20 mouse cellular contexts compared by ENCODE assay signal in the genomic region with DNA sequence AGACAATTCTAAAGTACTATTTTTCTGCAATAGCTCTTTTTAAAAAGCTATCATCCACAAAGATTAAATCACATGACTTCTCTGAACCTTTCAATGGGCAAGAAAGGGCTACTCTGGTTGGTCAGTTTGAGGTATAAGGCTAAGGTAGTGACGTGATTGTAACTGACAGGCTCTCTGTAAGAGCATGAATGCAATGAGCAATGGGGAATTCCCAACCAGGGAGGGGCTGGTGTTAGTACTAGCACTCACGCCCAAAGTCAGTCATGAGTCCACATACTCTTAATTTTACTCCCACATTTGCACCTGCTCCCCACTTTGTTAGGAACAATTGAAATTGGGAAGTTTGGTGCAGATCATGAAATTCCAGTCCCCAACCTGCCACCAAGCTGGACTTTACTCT.
DNase-seq lines count a peak whose midpoint lies in the region; TF ChIP-seq lines count a peak whose summit lies in the region.
"Had no signal": no experiment of that assay in that cellular context is flagged by ENCODE, and none has a peak within 500 bp of the region (broad histone marks: within the 10 kb centered on the region; RNA-seq: fewer than 3 reads in every experiment).

No protein-coding gene starts in this region.

- H3K79me2 ChIP-seq in CH12.LX (replicated peaks; ENCODE audit: control insufficient read depth, extremely low read depth, insufficient read depth, poor library complexity, severe bottlenecking), result no peaks in the 10 kb centered on the region

- dilution Hi-C loops in CH12.LX (cut with MboI; ENCODE audit: extremely low pct_ligation_motif_present, extremely low pct_unique_long_range_greater_than_20kb, low sequenced_read_pairs), result no loop called here

- in situ Hi-C loops in CH12.LX (cut with MboI; ENCODE audit: low pct_ligation_motif_present, low pct_unique_long_range_greater_than_20kb, low sequenced_read_pairs), result no loop called here

- no peak overlapping the region for H3K4me3 ChIP-seq in CH12.LX (replicated peaks in 1 of 3; ENCODE audit: low read depth in 2 of 3, low read length in 2 of 3, poor library complexity in 1 of 3)
- H3K4me3 ChIP-seq: embryonic facial prominence, embryonic 15.5 days; erythroblast, embryonic 14.5 days; forebrain, embryonic 10.5 days; forebrain, embryonic 15.5 days; heart, embryonic 13.5 days; hindbrain, embryonic 12.5 days; intestine, embryonic 15.5 days had no signal

- no peak for TF ChIP-seq CTCF in CH12.LX (conservative IDR thresholded peaks at IDR 0.05 in 1 of 2, IDR thresholded peaks at IDR 0.05 in 1 of 2; ENCODE audit: low read depth in 2 of 2, low read length in 2 of 2)

- no peaks in the 10 kb centered on the region for H3K27me3 ChIP-seq in CH12.LX (replicated peaks)
- H3K27me3 ChIP-seq: embryonic facial prominence, embryonic 15.5 days; forebrain, embryonic 15.5 days; heart, embryonic 13.5 days; hindbrain, embryonic 12.5 days; intestine, embryonic 15.5 days had no signal

- no peak for TF ChIP-seq POLR2A in CH12.LX (IDR thresholded peaks at IDR 0.05; ENCODE audit: low read depth, low read length)

- TF ChIP-seq RAD21 in CH12.LX (IDR thresholded peaks at IDR 0.05; ENCODE audit: low read depth, low read length), result no peak

- peaks cover 0 to 3% of the 10 kb centered on the region in 2 experiments for H3K36me3 ChIP-seq in CH12.LX (replicated peaks in 1 of 2; ENCODE audit: control insufficient read depth in 1 of 2, insufficient read depth in 1 of 2, low read length in 1 of 2)
- H3K36me3 ChIP-seq: embryonic facial prominence, embryonic 15.5 days; forebrain, embryonic 10.5 days; forebrain, embryonic 15.5 days; heart, embryonic 13.5 days; hindbrain, embryonic 12.5 days; intestine, embryonic 15.5 days had no signal

- no peaks in the 10 kb centered on the region for H3K9me3 ChIP-seq in CH12.LX (replicated peaks; ENCODE audit: low read length)
- H3K9me3 ChIP-seq: embryonic facial prominence, embryonic 15.5 days; forebrain, embryonic 10.5 days; forebrain, embryonic 15.5 days; heart, embryonic 13.5 days; hindbrain, embryonic 12.5 days; intestine, embryonic 15.5 days had no signal

- TF ChIP-seq EP300 in CH12.LX (IDR thresholded peaks at IDR 0.05; ENCODE audit: low read length), result peak; percentile 70; the same call in 1 of the 2 replicates

- H3K4me2 ChIP-seq in CH12.LX (ENCODE audit: insufficient read depth, low read depth, poor library complexity, severe bottlenecking), result peak overlapping the region; percentile 59; the same call in 1 of the 2 replicates
- H3K4me2 ChIP-seq: embryonic facial prominence, embryonic 15.5 days; forebrain, embryonic 15.5 days; heart, embryonic 13.5 days; hindbrain, embryonic 12.5 days; intestine, embryonic 15.5 days had no signal

- DNase-seq in 3T3-L1 (ENCODE audit: low read depth, low spot score) (peak; percentile 52), CH12.LX (ENCODE audit: extremely low read depth) (peak; percentile 74)
- DNase-seq in induced T-regulatory cell, adult 2 months (ENCODE audit: low read depth), result peak; percentile 81
- peak; percentile 20 for DNase-seq in retina, postnatal 1 day
- no peak for DNase-seq in embryo, embryonic 9.5 days (ENCODE audit: extremely low spot score)
- no peak for DNase-seq in right cerebral cortex, adult 2 months (ENCODE audit: low spot score in 2 of 2)
- DNase-seq in kidney, postnatal 10 days, result no peak
- DNase-seq: adrenal gland, postnatal 10 days; cerebellum, adult 11-12 months; cerebellum, postnatal 10 days; gastrocnemius, postnatal 36 days; heart, adult 11 months; heart, postnatal 36 days had no signal

- no peak overlapping the region for H3K9ac ChIP-seq in CH12.LX (ENCODE audit: insufficient read depth, low read depth)
- H3K9ac ChIP-seq: embryonic facial prominence, embryonic 15.5 days; forebrain, embryonic 15.5 days; heart, embryonic 13.5 days; hindbrain, embryonic 12.5 days; intestine, embryonic 15.5 days had no signal

- peaks cover 35 to 74% of the 10 kb centered on the region in 2 experiments for H3K4me1 ChIP-seq in CH12.LX (ENCODE audit: control insufficient read depth in 1 of 2, insufficient read depth in 2 of 2)
- H3K4me1 ChIP-seq: forebrain, embryonic 15.5 days; hindbrain, embryonic 12.5 days; intestine, embryonic 15.5 days had no signal

- 0 out of 2 replicates have a peak overlapping the region, but pooled peaks have one; percentile 16 for H3K27ac ChIP-seq in CH12.LX (ENCODE audit: insufficient read depth, low read depth)
- H3K27ac ChIP-seq: embryonic facial prominence, embryonic 15.5 days; forebrain, embryonic 10.5 days; forebrain, embryonic 15.5 days; heart, embryonic 13.5 days; hindbrain, embryonic 12.5 days; intestine, embryonic 15.5 days had no signal

TF ChIP-seq in CH12.LX, 34 proteins besides CTCF, POLR2A, EP300 and RAD21:
- TF ChIP-seq MAZ (IDR thresholded peaks at IDR 0.05; ENCODE audit: low read depth, low read length) (peak; percentile 97), MAFK (IDR thresholded peaks at IDR 0.05; ENCODE audit: insufficient replicate concordance, low read length) (no peak), TBP (conservative IDR thresholded peaks at IDR 0.05; ENCODE audit: low read depth, low read length) (0 out of 2 replicates have a peak, but pooled peaks have one; percentile 65), SIN3A (IDR thresholded peaks at IDR 0.05; ENCODE audit: low read length) (0 out of 2 replicates have a peak, but pooled peaks have one; percentile 37), ELF1 (IDR thresholded peaks at IDR 0.05; ENCODE audit: low read depth, low read length) (no peak), NELFE (IDR thresholded peaks at IDR 0.05; ENCODE audit: low read depth, low read length) (no peak), MEF2A (IDR thresholded peaks at IDR 0.05; ENCODE audit: borderline replicate concordance, low read depth, low read length) (no peak), UBTF (IDR thresholded peaks at IDR 0.05; ENCODE audit: low read depth, low read length) (no peak), IRF4 (IDR thresholded peaks at IDR 0.05; ENCODE audit: low read depth, low read length) (peak; percentile 77), POLR2AphosphoS2 (IDR thresholded peaks at IDR 0.05; ENCODE audit: low read depth, low read length) (no peak), USF2 (conservative IDR thresholded peaks at IDR 0.05; ENCODE audit: low read depth, low read length) (no peak), HCFC1 (IDR thresholded peaks at IDR 0.05; ENCODE audit: low read depth, low read length) (no peak), TCF12 (IDR thresholded peaks at IDR 0.05; ENCODE audit: low read depth, low read length) (peak; percentile 52; the same call in 1 of the 2 replicates), BHLHE40 (IDR thresholded peaks at IDR 0.05; ENCODE audit: low read depth, low read length) (peak; percentile 55), E2F4 (IDR thresholded peaks at IDR 0.05; ENCODE audit: insufficient replicate concordance, low read depth, low read length) (no peak), ZNF384 (IDR thresholded peaks at IDR 0.05; ENCODE audit: low read depth, low read length) (no peak), ZMIZ1 (IDR thresholded peaks at IDR 0.05; ENCODE audit: low read depth, low read length) (no peak), ZC3H11A (IDR thresholded peaks at IDR 0.05; ENCODE audit: low read depth, low read length) (no peak), CHD1 (IDR thresholded peaks at IDR 0.05; ENCODE audit: low read depth, low read length) (no peak), NRF1 (IDR thresholded peaks at IDR 0.05; ENCODE audit: low read depth, low read length) (no peak), MAX (IDR thresholded peaks at IDR 0.05; ENCODE audit: low read length) (no peak), KAT2A (IDR thresholded peaks at IDR 0.05; ENCODE audit: insufficient replicate concordance, low read length) (no peak), ZKSCAN1 (IDR thresholded peaks at IDR 0.05; ENCODE audit: borderline replicate concordance, low read depth, low read length) (no peak), PAX5 (IDR thresholded peaks at IDR 0.05; ENCODE audit: low read length) (no peak), MXI1 (IDR thresholded peaks at IDR 0.05; ENCODE audit: low read depth, low read length) (no peak), CHD2 (IDR thresholded peaks at IDR 0.05; ENCODE audit: low read length) (no peak), JUND (conservative IDR thresholded peaks at IDR 0.05; ENCODE audit: low read depth, low read length) (peak; percentile 60; the same call in 1 of the 2 replicates), ETS1 (conservative IDR thresholded peaks at IDR 0.05; ENCODE audit: low read depth, low read length) (peak; percentile 55), USF1 (IDR thresholded peaks at IDR 0.05; ENCODE audit: low read depth, low read length) (peak; percentile 36; the same call in 1 of the 2 replicates), GABPA (IDR thresholded peaks at IDR 0.05; ENCODE audit: insufficient replicate concordance, low read depth, low read length) (no peak), SMC3 (IDR thresholded peaks at IDR 0.05; ENCODE audit: low read depth, low read length) (no peak), RCOR1 (conservative IDR thresholded peaks at IDR 0.05; ENCODE audit: low read depth, low read length) (no peak), JUN (IDR thresholded peaks at IDR 0.05; ENCODE audit: insufficient read depth, low read depth, low read length) (peak; percentile 53; the same call in 1 of the 2 replicates), MYC (IDR thresholded peaks at IDR 0.05; ENCODE audit: low read depth, low read length) (peak; percentile 58; the same call in 1 of the 2 replicates)

Comparison
In these comparisons a context has a peak if more than half of its experiments do, and no peak if none do; other contexts are left out.
1. DNase-seq: peak in 3T3-L1 (single experiment), CH12.LX (single experiment), induced T-regulatory cell, adult 2 months (single experiment) and retina, postnatal 1 day (single experiment); none in embryo, embryonic 9.5 days (single experiment), right cerebral cortex, adult 2 months (0 of 2) and kidney, postnatal 10 days (single experiment).